Mouse (Mus musculus): ENCODE results near the gene Tas2r139. TPM values are rescaled to one million over a fixed set of nuclear protein-coding genes. Genes with fewer than 3 reads are reported as not detected.

Tas2r139 gene
- polyA plus RNA-seq (2012): not detected in 2 replicates

GRCm38 (mm10) chr6:42140636-42141035 is at the start of gene Tas2r139:
Tas2r139 (plus strand) TSS chr6:42140936.

Other genes with a start within 250 kb of the Tas2r139 start
- not detected in 2 replicates for gene Sval1, start 189.3 kb upstream of the Tas2r139 start, polyA plus RNA-seq (2012)
- gene Sval3, start 172.8 kb upstream of the Tas2r139 start, polyA plus RNA-seq (2012): not detected in 2 replicates
- not detected in 2 replicates for gene Sva, start 102.5 kb upstream of the Tas2r139 start, polyA plus RNA-seq (2012)
- gene Tas2r144, start 74.4 kb downstream of the Tas2r139 start, polyA plus RNA-seq (2012): not detected in 2 replicates
- 0.81 and 1.2 TPM in 2 replicates for gene Gstk1, start 105.0 kb downstream of the Tas2r139 start, polyA plus RNA-seq (2012)
- not detected in 2 replicates for gene Tmem139, start 121.0 kb downstream of the Tas2r139 start, polyA plus RNA-seq (2012)
- gene Casp2, start 124.0 kb downstream of the Tas2r139 start, polyA plus RNA-seq (2012): 7.7 and 9.5 TPM in 2 replicates
- 0.02 and 0.06 TPM in 2 replicates for gene Clcn1, start 145.7 kb downstream of the Tas2r139 start, polyA plus RNA-seq (2012)
- gene Fam131b, start 183.7 kb downstream of the Tas2r139 start, polyA plus RNA-seq (2012): 0.05 TPM in 1 of 2 replicates, not detected in the other
- 1,535 and 1,622 TPM in 2 replicates for gene Zyx, start 208.7 kb downstream of the Tas2r139 start, polyA plus RNA-seq (2012)
- gene Epha1, start 232.3 kb downstream of the Tas2r139 start, polyA plus RNA-seq (2012): 0.11 and 0.14 TPM in 2 replicates

Measured in megakaryocyte-erythroid progenitor cell, adult 5 weeks (primary cell).